Mouse (Mus musculus): ENCODE measurements around the gene Gbgt1. TPM values are rescaled to one million over a fixed set of nuclear protein-coding genes. Genes with fewer than 3 reads are reported as not detected.

The Gbgt1 gene
- total RNA-seq, 2 experiments from 2014 or later, result 0.79 to 1.2 TPM

- no peak for DNase-seq
- intact Hi-C loops (cut with DNase I), result no loop called here
Measured at GRCm38 (mm10) chr2:28546560-28546959, 49.9 kb downstream of the Gbgt1 start.

GRCm38 (mm10) chr2:28547237-28548172 is 50.8 kb downstream of the Gbgt1 start:
- DNase-seq, result peak; percentile 83 to 87
- intact Hi-C loops (cut with DNase I), result loop anchor here (1.0 kb wide), 2 partner anchors 30 to 36 kb away; partner anchors contain the start of gene Gtf3c5

DNA sequence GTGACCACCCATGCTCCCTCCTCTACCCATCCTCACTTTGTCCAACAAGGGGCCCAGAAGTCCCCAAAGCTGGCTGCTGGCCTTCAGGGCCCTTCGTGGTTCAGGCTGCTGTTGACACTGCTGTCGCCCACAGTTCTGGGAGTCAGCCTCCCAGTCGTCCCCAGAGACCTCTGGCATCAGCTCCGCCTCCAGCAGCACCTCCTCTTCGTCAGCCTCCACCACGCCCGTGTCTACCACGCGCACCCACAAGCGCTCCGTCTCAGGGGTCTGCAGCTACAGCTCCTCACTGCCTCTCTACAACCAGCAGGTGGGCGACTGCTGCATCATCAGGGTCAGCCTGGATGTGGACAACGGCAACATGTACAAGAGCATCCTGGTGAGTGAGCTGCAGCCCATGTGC is 52.5 kb downstream of the Gbgt1 start:
- intact Hi-C loops (cut with DNase I), result no loop called here
- DNase-seq, result no peak

- intact Hi-C loops (cut with DNase I), result no loop called here
- DNase-seq, result no peak
Measured at GRCm38 (mm10) chr2:28552301-28552700, 55.6 kb downstream of the Gbgt1 start.

Other genes starting within 250 kb of the Gbgt1 start
- 1 to 10 TPM; 1.6 to 2.0 TPM for gene Ppp1r26, start 50.1 kb upstream of the Gbgt1 start, total RNA-seq (2021)
- gene 1700007K13Rik, start 30.6 kb upstream of the Gbgt1 start, total RNA-seq (2021), result not detected
- 10 to 100 TPM; 21.4 to 24.8 TPM for gene Mrps2, start 28.8 kb upstream of the Gbgt1 start, total RNA-seq (2021)
- not detected for gene Gm10134, start 9.2 kb downstream of the Gbgt1 start, total RNA-seq (2021)
- 1 to 10 TPM; 8.5 to 9.4 TPM for gene Ralgds, start 16.2 kb downstream of the Gbgt1 start, total RNA-seq (2021)
- not detected for gene Cel, start 66.5 kb downstream of the Gbgt1 start, total RNA-seq (2021)
- gene Gtf3c5, start 86.9 kb downstream of the Gbgt1 start, total RNA-seq (2021), result 1 to 10 TPM; 5.9 to 6.2 TPM
- not detected for gene Gfi1b, start 125.1 kb downstream of the Gbgt1 start, total RNA-seq (2021)
- 10 to 100 TPM; 30.4 to 35.5 TPM for gene Tsc1, start 144.3 kb downstream of the Gbgt1 start, total RNA-seq (2021)
- gene Spaca9, start 202.8 kb downstream of the Gbgt1 start, total RNA-seq (2021), result not detected
- gene Ak8, start 203.3 kb downstream of the Gbgt1 start, total RNA-seq (2021), result not detected

Data from gastrocnemius, postnatal 36 days (tissue).